Mouse (Mus musculus) midbrain, embryonic 11.5 days (tissue): ENCODE results near the gene Zcchc8. TPM values are rescaled to one million over a fixed set of nuclear protein-coding genes. Genes with fewer than 3 reads are reported as not detected.

Experiments used
- ATAC-seq: fragments of 200-750 bp; cut with Nextera tagmentation; 2 replicates; pipeline ENCODE4 v1.8.0; 2017; ENCODE audit warnings: moderate TSS enrichment, moderate library complexity; ENCODE audit not compliant: low FRiP score
- DNase-seq: peaks from one replicate; pipeline ENCODE4 v3.0.0; 2015; ENCODE audit warnings: low spot score; ENCODE audit errors: missing footprints
- H3K27ac ChIP-seq: fragments of 300-500 bp; sonication (generic); 2 replicates; pipeline ENCODE4 v1.5.1; 2014; ENCODE audit warnings: low read depth, low read length
- H3K27me3 ChIP-seq: fragments of 300-500 bp; sonication (generic); 2 replicates; pipeline ENCODE4 v1.6.1; 2014; ENCODE audit warnings: mild to moderate bottlenecking, low read length, moderate library complexity, mixed read lengths; ENCODE audit not compliant: control insufficient read depth, insufficient read depth
- H3K36me3 ChIP-seq: fragments of 300-500 bp; sonication (generic); 2 replicates; pipeline ENCODE4 v1.6.1; 2014; ENCODE audit warnings: mild to moderate bottlenecking, low read length, moderate library complexity, mixed read lengths; ENCODE audit not compliant: control insufficient read depth, insufficient read depth
- H3K4me1 ChIP-seq: fragments of 300-500 bp; sonication (generic); 2 replicates; pipeline ENCODE4 v1.6.1; 2014; ENCODE audit warnings: low read length; ENCODE audit not compliant: control insufficient read depth, insufficient read depth
- H3K4me2 ChIP-seq: fragments of 300-500 bp; sonication (generic); 2 replicates; pipeline ENCODE4 v1.6.1; 2014; ENCODE audit warnings: mild to moderate bottlenecking, moderate library complexity
- H3K4me3 ChIP-seq: fragments of 300-500 bp; sonication (generic); 2 replicates; pipeline ENCODE4 v1.5.1; 2014; ENCODE audit warnings: low read depth, low read length
- H3K9ac ChIP-seq: fragments of 300-500 bp; sonication (generic); 2 replicates; pipeline ENCODE4 v1.6.1; 2014; ENCODE audit warnings: low read length
- H3K9me3 ChIP-seq: fragments of 300-500 bp; sonication (generic); 2 replicates; pipeline ENCODE4 v1.6.1; 2016; ENCODE audit warnings: low read length; ENCODE audit not compliant: control insufficient read depth
- WGBS: fragments of 180-500 bp; shearing (Covaris S2); extraction: QIAGEN DNeasy Blood & Tissue Kit; methylation state at CpG from one replicate; pipeline ENCODE4 v1.1.7; 2014; 5-methylcytosine and 5-hydroxymethylcytosine counted together
- polyA plus RNA-seq: library from polyadenylated mRNA; unstranded; fragments of >200 nt; fragmentation: Nextera tagmentation; extraction: Ambion mirVana; gene quantifications from 2 replicates; pipeline ENCODE4 v1.2.1, GENCODE M21; 2014

The Zcchc8 gene
- polyA plus RNA-seq, 1 experiment from 2014 or later, result 80.8 TPM

DNA sequence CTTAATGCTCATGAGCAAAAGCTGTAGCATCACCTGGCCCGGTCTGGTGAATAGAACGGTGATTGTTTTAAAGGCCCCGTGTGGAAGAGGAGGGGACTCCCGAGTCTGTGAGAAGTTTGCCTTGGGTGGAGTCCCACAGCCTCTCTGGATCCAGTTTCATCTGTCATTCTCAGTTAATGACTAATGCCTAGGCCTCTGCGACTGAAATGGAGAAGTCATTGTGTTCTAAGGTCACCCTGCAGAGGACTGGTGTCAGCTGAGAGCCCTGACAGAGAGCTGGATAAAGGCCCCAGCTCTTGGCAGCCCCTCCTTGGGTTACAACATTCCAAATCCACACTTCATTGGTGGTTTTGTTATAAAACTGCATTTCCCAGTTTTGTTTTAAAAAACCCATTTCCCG lies 26.4 kb downstream of the Zcchc8 start:
- Histone ChIP-seq H3K9me3 (no peaks in the 10 kb centered on the region), H3K4me2 (no peak overlapping the region), H3K4me3 (no peak overlapping the region), H3K27me3 (no peaks in the 10 kb centered on the region), H3K9ac (no peak overlapping the region), H3K27ac (no peak overlapping the region), H3K36me3 (peaks cover 3% of the 10 kb centered on the region; the same call in 1 of the 2 replicates), H3K4me1 (no peaks in the 10 kb centered on the region)
- WGBS, result 82% methylated on average over 6 of the region's 6 CpGs
- DNase-seq (no peak), ATAC-seq (no peak)

DNA sequence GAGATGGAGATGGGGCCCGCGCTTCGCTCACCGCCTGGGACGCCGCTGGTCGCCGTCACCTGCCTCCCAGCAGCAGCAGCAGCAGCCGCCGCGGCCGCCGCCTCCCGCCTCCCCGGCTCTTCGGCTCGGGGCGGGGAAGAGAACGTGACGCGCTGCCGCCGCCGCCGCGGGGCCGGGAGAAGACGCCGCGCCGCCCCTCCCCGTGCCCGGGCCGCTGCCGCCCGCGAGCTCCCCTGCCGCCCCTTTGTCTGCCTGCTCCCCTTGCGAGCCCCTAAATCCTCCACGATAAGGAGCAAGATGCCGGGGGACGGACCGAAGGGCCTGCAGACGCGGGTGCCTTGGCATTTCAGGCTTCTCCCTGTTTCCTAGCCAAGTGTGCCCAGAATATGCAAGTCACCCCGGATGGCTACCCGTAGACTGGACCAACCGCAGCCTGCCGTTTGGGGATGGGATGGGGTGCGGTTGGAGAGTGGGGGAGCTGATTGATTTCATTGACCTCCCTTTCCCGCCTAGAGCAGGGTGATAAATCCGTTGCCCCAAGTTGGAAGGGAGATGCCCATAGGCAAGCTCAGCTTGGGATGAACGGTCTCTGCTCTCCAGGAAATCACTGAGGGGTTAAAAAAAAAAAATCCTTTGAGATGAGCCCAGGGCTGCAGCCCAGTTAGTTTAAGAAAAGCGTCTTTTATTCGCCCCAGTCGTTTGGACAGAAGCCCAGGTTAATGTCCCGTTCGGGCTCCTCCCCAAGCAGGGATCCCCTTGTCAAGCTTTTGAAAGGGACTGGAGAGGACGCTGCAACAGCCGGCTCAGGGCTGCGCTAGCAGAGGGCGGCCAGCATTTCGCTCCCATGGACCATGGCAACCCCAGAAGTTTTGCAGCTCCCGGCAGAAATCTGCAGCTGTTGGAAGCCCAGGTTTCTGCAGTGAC lies 36.4 kb downstream of the Zcchc8 start, which contains the start of gene Clip1:
Gene Clip1 (minus strand): TSS at position 398 of the 924 bp plus-strand sequence.
- H3K27me3 ChIP-seq, result no peaks in the 10 kb centered on the region
- H3K9ac ChIP-seq, result peak within 1 kb of the TSS; percentile 99
- ATAC-seq, result peak; percentile 77
- DNase-seq, result peak; percentile 94
- H3K9me3 ChIP-seq, result no peaks in the 10 kb centered on the region
- H3K36me3 ChIP-seq, result no peaks in the 10 kb centered on the region
- H3K4me3 ChIP-seq, result peak within 1 kb of the TSS; percentile 96
- under 1% methylated on average over 38 of the region's 64 CpGs for WGBS
- peak within 1 kb of the TSS; percentile 87 for H3K27ac ChIP-seq
- H3K4me1 ChIP-seq, result peaks cover 13% of the 10 kb centered on the region
- peak within 1 kb of the TSS; percentile 66 for H3K4me2 ChIP-seq

- Histone ChIP-seq H3K4me2 (peak overlapping the region; percentile 66), H3K4me3 (peak overlapping the region; percentile 96), H3K36me3 (no peaks in the 10 kb centered on the region), H3K4me1 (peaks cover 13% of the 10 kb centered on the region), H3K27me3 (no peaks in the 10 kb centered on the region), H3K27ac (peak overlapping the region; percentile 87), H3K9me3 (no peaks in the 10 kb centered on the region), H3K9ac (peak overlapping the region; percentile 99)
- ATAC-seq (peak; percentile 75), DNase-seq (peak; percentile 97)
- under 1% methylated on average over 66 of the region's 92 CpGs for WGBS
Observed at GRCm38 (mm10) chr5:123683377-123684220, 37.3 kb downstream of the Zcchc8 start.

DNA sequence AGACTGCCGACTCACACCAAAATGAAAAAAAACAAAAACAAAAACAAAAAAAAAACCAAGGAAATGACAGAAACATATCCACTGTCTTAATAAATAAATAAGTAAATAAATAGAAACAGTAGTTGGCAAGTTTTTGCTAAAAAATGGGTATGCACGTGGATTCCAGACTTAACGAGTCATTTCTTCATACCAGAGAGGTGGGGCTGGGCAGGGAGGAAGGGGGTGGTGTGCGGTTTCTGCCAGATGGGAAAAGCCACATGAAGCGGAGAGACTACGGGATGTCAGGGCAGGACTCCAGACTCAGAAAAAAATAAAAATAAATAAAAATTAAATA lies 37.9 kb downstream of the Zcchc8 start:
- no peak for DNase-seq
- peaks cover 13% of the 10 kb centered on the region for H3K4me1 ChIP-seq
- peak overlapping the region; percentile 99 for H3K9ac ChIP-seq
- peak overlapping the region; percentile 96 for H3K4me3 ChIP-seq
- no peaks in the 10 kb centered on the region for H3K27me3 ChIP-seq
- peak overlapping the region; percentile 66 for H3K4me2 ChIP-seq
- no peaks in the 10 kb centered on the region for H3K36me3 ChIP-seq
- no peaks in the 10 kb centered on the region for H3K9me3 ChIP-seq
- no peak overlapping the region for H3K27ac ChIP-seq
- ATAC-seq, result peak; percentile 31; the same call in 1 of the 2 replicates
- WGBS, result 4% methylated on average over 6 of the region's 6 CpGs

DNA sequence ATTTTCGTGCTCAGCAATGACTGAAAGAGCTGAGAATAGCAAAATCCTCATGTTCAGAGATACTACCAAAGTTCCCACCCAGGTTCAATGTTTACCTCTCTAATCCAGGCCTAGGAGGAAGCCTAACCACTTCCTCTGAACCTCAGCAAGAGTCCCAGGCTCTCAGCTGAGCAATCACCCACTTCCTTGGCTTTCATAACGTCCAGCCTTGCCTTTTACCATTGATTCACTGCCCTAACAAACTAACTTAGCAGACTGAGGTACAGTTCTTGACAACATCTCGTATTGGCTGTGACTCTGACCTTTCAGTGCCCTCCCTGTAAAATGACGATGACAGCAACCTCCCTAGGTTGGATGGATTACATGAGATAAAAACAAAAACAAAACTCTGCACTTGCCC lies 38.5 kb downstream of the Zcchc8 start:
- no peak overlapping the region for H3K27ac ChIP-seq
- ATAC-seq (no peak), DNase-seq (no peak)
- H3K4me1 ChIP-seq, result peaks cover 13% of the 10 kb centered on the region
- no peaks in the 10 kb centered on the region for H3K36me3 ChIP-seq
- no peak overlapping the region; the same call in 1 of the 2 replicates for H3K9ac ChIP-seq
- H3K9me3 ChIP-seq, result no peaks in the 10 kb centered on the region
- WGBS, result 51% methylated on average over 4 of the region's 4 CpGs
- H3K4me2 ChIP-seq, result peak overlapping the region; percentile 66; the same call in 1 of the 2 replicates
- no peaks in the 10 kb centered on the region for H3K27me3 ChIP-seq
- no peak overlapping the region for H3K4me3 ChIP-seq

GRCm38 (mm10) chr5:123679546-123680263 lies 41.2 kb downstream of the Zcchc8 start:
- peaks cover 10% of the 10 kb centered on the region for H3K4me1 ChIP-seq
- H3K9ac ChIP-seq, result no peak overlapping the region
- H3K27me3 ChIP-seq, result no peaks in the 10 kb centered on the region
- ATAC-seq, result no peak
- no peak overlapping the region for H3K4me2 ChIP-seq
- no peak overlapping the region for H3K27ac ChIP-seq
- 69% methylated on average over 5 of the region's 5 CpGs for WGBS
- H3K9me3 ChIP-seq, result no peaks in the 10 kb centered on the region
- peak; percentile 72 for DNase-seq
- H3K4me3 ChIP-seq, result no peak overlapping the region
- H3K36me3 ChIP-seq, result no peaks in the 10 kb centered on the region

GRCm38 (mm10) chr5:123679106-123679505 lies 41.8 kb downstream of the Zcchc8 start:
- 83% methylated on average over 3 of the region's 3 CpGs for WGBS

DNA sequence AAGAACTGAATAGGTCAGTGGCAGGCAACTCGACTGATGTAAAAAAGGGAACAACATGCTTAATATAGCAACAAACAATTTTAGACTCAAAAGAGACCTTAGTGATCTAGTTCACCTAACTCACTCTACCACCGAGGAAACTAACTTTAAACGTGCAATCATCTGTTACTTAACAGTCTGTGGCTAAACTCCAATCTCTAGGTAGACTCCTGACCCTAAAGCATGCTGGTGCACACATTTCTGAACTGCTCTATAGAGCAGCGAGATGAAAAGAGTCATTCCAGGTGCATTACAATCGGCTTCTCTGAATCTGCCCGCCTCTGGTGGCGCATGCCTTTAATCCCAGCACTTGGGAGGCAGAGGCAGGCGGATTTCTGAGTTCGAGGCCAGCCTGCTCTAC lies 45.2 kb downstream of the Zcchc8 start:
- WGBS, result 88% methylated on average over 9 of the region's 9 CpGs
- ATAC-seq (no peak), DNase-seq (no peak)
- no peaks in the 10 kb centered on the region for H3K36me3 ChIP-seq
- peaks cover 9% of the 10 kb centered on the region for H3K4me1 ChIP-seq
- no peak overlapping the region for H3K9ac ChIP-seq
- no peaks in the 10 kb centered on the region for H3K27me3 ChIP-seq
- no peak overlapping the region for H3K4me3 ChIP-seq
- no peak overlapping the region for H3K27ac ChIP-seq
- no peaks in the 10 kb centered on the region for H3K9me3 ChIP-seq
- no peak overlapping the region for H3K4me2 ChIP-seq

More at GRCm38 (mm10) chr5:123679106-123679505, 41.8 kb downstream of the Zcchc8 start:
- Histone ChIP-seq H3K4me3 (no peak overlapping the region), H3K4me1 (peaks cover 10% of the 10 kb centered on the region), H3K27ac (no peak overlapping the region), H3K36me3 (no peaks in the 10 kb centered on the region), H3K4me2 (no peak overlapping the region), H3K9me3 (no peaks in the 10 kb centered on the region), H3K27me3 (no peaks in the 10 kb centered on the region), H3K9ac (no peak overlapping the region)
- DNase-seq (peak; percentile 81), ATAC-seq (no peak)
